In genomic region chr6:77222849-77223638, GRCm38 (mm10) we compare ENCODE assay signal across 10 mouse cellular contexts. TPM values are rescaled to one million over a fixed set of nuclear protein-coding genes. Genes with fewer than 3 reads are reported as not detected.
DNase-seq lines count a peak whose midpoint lies in the region; ATAC-seq lines count a peak whose summit lies in the region.
"Had no signal": no experiment of that assay in that cellular context is flagged by ENCODE, and none has a peak within 500 bp of the region (broad histone marks: within the 10 kb centered on the region; RNA-seq: fewer than 3 reads in every experiment).

No protein-coding gene starts in this region.

- no peak overlapping the region for H3K9ac ChIP-seq in neural tube, embryonic 11.5 days (ENCODE audit: low read length)

- no peak overlapping the region for H3K27ac ChIP-seq in neural tube, embryonic 11.5 days (ENCODE audit: low read depth, low read length)
- H3K27ac ChIP-seq: macrophage had no signal

- DNase-seq in neural tube, embryonic 11.5 days (ENCODE audit: low spot score) = peak; percentile 46
- DNase-seq in neural tube, embryonic 10.5 days (ENCODE audit: extremely low spot score, low spot score) = no peak
- DNase-seq in frontal cortex, postnatal 10 days (ENCODE audit: low spot score in 2 of 2) = peak; percentile 55 to 62
- DNase-seq in left cerebral cortex, postnatal 10 days (ENCODE audit: extremely low spot score in 1 of 2, low spot score in 2 of 2) = peak; percentile 55 to 70
- DNase-seq in right cerebral cortex, postnatal 4 days = peak; percentile 47
- DNase-seq in urinary bladder, adult 2 months (ENCODE audit: low spot score) = no peak
- DNase-seq in thymus, postnatal 25 days = no peak

- H3K36me3 ChIP-seq in neural tube, embryonic 11.5 days (ENCODE audit: control insufficient read depth, insufficient read depth, low read length) = no peaks in the 10 kb centered on the region

- peak; percentile 77 for ATAC-seq in neural tube, embryonic 11.5 days (ENCODE audit: insufficient read depth, low FRiP score, low TSS enrichment)
- ATAC-seq in megakaryocyte progenitor cell, adult 5-6 weeks (replicated peaks; ENCODE audit: poor library complexity) = no peak

- no peaks in the 10 kb centered on the region for H3K4me1 ChIP-seq in neural tube, embryonic 11.5 days (ENCODE audit: control insufficient read depth, insufficient read depth, low read length)

- H3K9me3 ChIP-seq in neural tube, embryonic 11.5 days (ENCODE audit: control insufficient read depth, low read length) = no peaks in the 10 kb centered on the region

- intact Hi-C loops in left cerebral cortex, postnatal 10 days (cut with DNase I) = no loop called here

- no peak overlapping the region for H3K4me3 ChIP-seq in neural tube, embryonic 11.5 days (ENCODE audit: low read depth, low read length)

- H3K4me2 ChIP-seq in neural tube, embryonic 11.5 days (ENCODE audit: low read depth) = no peak overlapping the region

- WGBS in neural tube, embryonic 11.5 days = 64% methylated on average over 16 of the region's 16 CpGs

- no peaks in the 10 kb centered on the region for H3K27me3 ChIP-seq in neural tube, embryonic 11.5 days (ENCODE audit: control insufficient read depth, insufficient read depth, low read length)

RNA-seq across cellular contexts. Expression of gene Lrrtm1, which starts 19.4 kb away (rescaled TPM):
- polyA plus RNA-seq in neural tube, embryonic 11.5 days (2014; fragmentation: Nextera tagmentation; extraction: Ambion mirVana) = 11.2 and 12.7 TPM in 2 replicates
- total RNA-seq in left cerebral cortex, postnatal 10 days (2021) = 10 to 100 TPM; 84.2 to 86.3 TPM
- total RNA-seq in megakaryocyte progenitor cell, adult 5-6 weeks (2015) = not detected in 2 replicates
- not detected in 2 replicates for total RNA-seq in megakaryocyte progenitor cell, adult 5-6 weeks (2017)
- 0.75 and 0.80 TPM in 2 replicates for polyA plus RNA-seq in urinary bladder, adult 2 months (2012; rRNA removed)
- total RNA-seq: hematopoietic stem cell, adult 5-6 weeks had no signal
- polyA plus RNA-seq: macrophage had no signal

Comparison
In these comparisons a context has a peak if more than half of its experiments do, and no peak if none do; other contexts are left out.
1. DNase-seq: peak in neural tube, embryonic 11.5 days (single experiment), frontal cortex, postnatal 10 days (2 of 2), left cerebral cortex, postnatal 10 days (2 of 2) and right cerebral cortex, postnatal 4 days (single experiment); none in neural tube, embryonic 10.5 days (single experiment), urinary bladder, adult 2 months (single experiment) and thymus, postnatal 25 days (single experiment).
2. RNA of gene Lrrtm1, which starts 19.4 kb away (total RNA-seq): 84.2 to 86.3 TPM in left cerebral cortex, postnatal 10 days; not detected in megakaryocyte progenitor cell, adult 5-6 weeks; every median in the first group is over 10 times any median in the second.